Mouse (Mus musculus) CD4-positive, CD25-positive, alpha-beta regulatory T cell, adult 4 months (primary cell): Measurements from ENCODE around the gene Ahdc1. TPM values are rescaled to one million over a fixed set of nuclear protein-coding genes. Genes with fewer than 3 reads are reported as not detected.

Source experiments
- ATAC-seq: one replicate; pipeline ENCODE4 v1.8.0; 2017
- polyA plus RNA-seq, 2 experiments: library from polyadenylated mRNA; unstranded; fragments of 100-300 nt; shearing (Covaris generic); gene quantifications; one replicate each; pipeline ENCODE4 v1.2.1; 2017

The Ahdc1 gene
- polyA plus RNA-seq, 2 experiments from 2014 or later = 2.6 to 3.7 TPM

GRCm38 (mm10) chr4:133056069-133056890, 45.2 kb downstream of the Ahdc1 start:
- peak; percentile 59 for ATAC-seq

- ATAC-seq = peak; percentile 67
Measured at GRCm38 (mm10) chr4:133057389-133058122, 46.5 kb downstream of the Ahdc1 start.

GRCm38 (mm10) chr4:133058123-133058453, 47.0 kb downstream of the Ahdc1 start:
- ATAC-seq = no peak

GRCm38 (mm10) chr4:133058513-133059480, 47.7 kb downstream of the Ahdc1 start:
- ATAC-seq = no peak

- no peak for ATAC-seq
Measured at GRCm38 (mm10) chr4:133060702-133061101, 49.6 kb downstream of the Ahdc1 start.

GRCm38 (mm10) chr4:133061798-133062197, 50.7 kb downstream of the Ahdc1 start:
- no peak for ATAC-seq

GRCm38 (mm10) chr4:133062286-133062685, 51.2 kb downstream of the Ahdc1 start:
- ATAC-seq = no peak

- no peak for ATAC-seq
Measured at GRCm38 (mm10) chr4:133063203-133063602, 52.1 kb downstream of the Ahdc1 start.

- ATAC-seq = no peak
Measured at GRCm38 (mm10) chr4:133063799-133064198, 52.7 kb downstream of the Ahdc1 start.

- ATAC-seq = no peak
Measured at GRCm38 (mm10) chr4:133064791-133065190, 53.7 kb downstream of the Ahdc1 start.

- no peak for ATAC-seq
Measured at GRCm38 (mm10) chr4:133065894-133066386, 54.9 kb downstream of the Ahdc1 start.

GRCm38 (mm10) chr4:133068400-133069138, 57.5 kb downstream of the Ahdc1 start:
- no peak for ATAC-seq

GRCm38 (mm10) chr4:133070388-133070787, 59.3 kb downstream of the Ahdc1 start:
- no peak for ATAC-seq

GRCm38 (mm10) chr4:133070821-133071372, 59.8 kb downstream of the Ahdc1 start:
- ATAC-seq = no peak

GRCm38 (mm10) chr4:133073192-133073591, 62.1 kb downstream of the Ahdc1 start:
- ATAC-seq = peak; percentile 95

GRCm38 (mm10) chr4:133074070-133074819, 63.2 kb downstream of the Ahdc1 start:
- ATAC-seq = no peak

GRCm38 (mm10) chr4:133074894-133075572, 64.0 kb downstream of the Ahdc1 start:
- no peak for ATAC-seq

- peak; percentile 90 for ATAC-seq
Measured at GRCm38 (mm10) chr4:133078947-133079346, 67.9 kb downstream of the Ahdc1 start.

GRCm38 (mm10) chr4:133079416-133080113, 68.5 kb downstream of the Ahdc1 start:
- ATAC-seq = peak; percentile 43
